Mouse (Mus musculus) urinary bladder, postnatal 0 days (tissue): ENCODE data around the gene 5730507C01Rik. TPM values are rescaled to one million over a fixed set of nuclear protein-coding genes. Genes with fewer than 3 reads are reported as not detected.

ENCODE experiments used
- polyA plus RNA-seq: library from polyadenylated mRNA; unstranded; fragments of >200 nt; fragmentation: Nextera tagmentation; extraction: Ambion mirVana; gene quantifications from 2 replicates; pipeline ENCODE4 v1.2.1, GENCODE M21; 2015

The 5730507C01Rik gene
- polyA plus RNA-seq, result 0.98 and 1.2 TPM in 2 replicates

GRCm38 (mm10) chr12:18514171-18514570 lies at the start of gene 5730507C01Rik:
TSS of gene 5730507C01Rik (plus strand) at chr12:18514510.

